ENCODE assay signal across 8 mouse cellular contexts in the genomic region with DNA sequence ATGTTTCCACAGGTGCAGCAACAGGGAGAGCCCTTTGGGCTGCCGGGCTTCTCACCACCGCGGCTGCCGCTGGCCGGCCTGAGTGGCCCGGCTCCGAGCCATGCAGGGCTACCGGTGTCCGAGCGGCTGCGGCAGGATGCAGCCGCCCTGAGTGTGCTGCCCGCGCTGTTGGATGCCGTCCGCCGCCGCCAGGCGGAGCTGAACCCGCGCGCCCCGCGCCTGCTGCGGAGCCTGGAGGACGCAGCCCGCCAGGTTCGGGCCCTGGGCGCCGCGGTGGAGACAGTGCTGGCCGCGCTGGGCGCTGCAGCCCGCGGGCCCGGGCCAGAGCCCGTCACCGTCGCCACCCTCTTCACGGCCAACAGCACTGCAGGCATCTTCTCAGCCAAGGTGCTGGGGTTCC. TPM values are rescaled to one million over a fixed set of nuclear protein-coding genes. Genes with fewer than 3 reads are reported as not detected.
A peak's percentile ranks its signal among the peaks of the same experiment; 100 is the strongest.
DNase-seq lines count a peak whose midpoint lies in the region; ATAC-seq and TF ChIP-seq lines count a peak whose summit lies in the region.

No protein-coding gene starts in this region.

- H3K27me3 ChIP-seq in hindbrain, embryonic 12.5 days = peaks cover 6% of the 10 kb centered on the region; the same call in 1 of the 2 replicates
- no peaks in the 10 kb centered on the region; the same call in 1 of the 2 replicates for H3K27me3 ChIP-seq in thymus, adult 2 months (ENCODE audit: control insufficient read depth, insufficient read depth, low read length)

- H3K4me3 ChIP-seq in hindbrain, embryonic 12.5 days = peak overlapping the region; percentile 29
- peak overlapping the region; percentile 35 for H3K4me3 ChIP-seq in thymus, adult 2 months (ENCODE audit: control insufficient read depth, insufficient read depth, low read length)

- ATAC-seq in hindbrain, embryonic 12.5 days (ENCODE audit: low FRiP score) = peak; percentile 36

- H3K27ac ChIP-seq in hindbrain, embryonic 12.5 days = no peak overlapping the region
- H3K27ac ChIP-seq in thymus, adult 2 months (ENCODE audit: control insufficient read depth, insufficient read depth, low read length) = no peak overlapping the region

- 1% methylated on average over 41 of the region's 41 CpGs for WGBS in hindbrain, embryonic 12.5 days
- WGBS in thymus, adult 2 months = 4% methylated on average over 41 of the region's 41 CpGs

- H3K4me2 ChIP-seq in hindbrain, embryonic 12.5 days (replicated peaks) = peak overlapping the region; percentile 56

- no peaks in the 10 kb centered on the region for H3K9me3 ChIP-seq in hindbrain, embryonic 12.5 days (replicated peaks)

- no peak for TF ChIP-seq POLR2A in thymus, adult 2 months (IDR thresholded peaks at IDR 0.05; ENCODE audit: control insufficient read depth, extremely low read depth, insufficient read depth, low read length, poor library complexity)

- peak overlapping the region; percentile 53 for H3K9ac ChIP-seq in hindbrain, embryonic 12.5 days

- no peaks in the 10 kb centered on the region for H3K36me3 ChIP-seq in hindbrain, embryonic 12.5 days
- no peaks in the 10 kb centered on the region for H3K36me3 ChIP-seq in thymus, adult 2 months (ENCODE audit: control insufficient read depth, insufficient read depth, low read length)

- TF ChIP-seq CTCF in thymus, adult 2 months (IDR thresholded peaks at IDR 0.05; ENCODE audit: borderline replicate concordance, control insufficient read depth, extremely low read depth, insufficient read depth, low read length, poor library complexity) = peak; percentile 92; the same call in 1 of the 2 replicates

- H3K4me1 ChIP-seq in hindbrain, embryonic 12.5 days = peaks cover 16% of the 10 kb centered on the region
- H3K4me1 ChIP-seq in thymus, adult 2 months (replicated peaks; ENCODE audit: control insufficient read depth, insufficient read depth, low read length) = peaks cover 17% of the 10 kb centered on the region

- DNase-seq in R1 (ENCODE audit: low read depth, low spot score) = peak; percentile 39
- peak; percentile 89 for DNase-seq in cerebellum, postnatal 25 days
- peak; percentile 52 for DNase-seq in gastrocnemius, adult 18-20 months (ENCODE audit: low spot score)
- DNase-seq in layer of hippocampus, postnatal 10 days (ENCODE audit: low spot score in 2 of 2) = peak; percentile 63 to 78
- DNase-seq in lung, postnatal 10 days = peak; percentile 81
- peak; percentile 58 for DNase-seq in ovary, adult 18-20 months (ENCODE audit: low spot score)
- DNase-seq in thymus, adult 2 months = peak; percentile 76

RNA-seq across cellular contexts. Expression of gene Ctf1, which starts 4.5 kb away (rescaled TPM):
- 10 to 100 TPM; 17.3 to 17.5 TPM for total RNA-seq in gastrocnemius, adult 18-20 months (2021)
- 10.2 and 12.4 TPM in 2 replicates for polyA plus RNA-seq in hindbrain, embryonic 12.5 days (2016; fragmentation: Nextera tagmentation; extraction: Ambion mirVana)
- 1 to 10 TPM; 4.3 to 5.3 TPM for total RNA-seq in layer of hippocampus, postnatal 10 days (2021)
- 15.8 and 16.3 TPM in 2 replicates for polyA plus RNA-seq in thymus, adult 2 months (2012; rRNA removed)

RNA-seq across cellular contexts. Expression of gene Bcl7c, which starts 8.3 kb away (rescaled TPM):
- total RNA-seq in gastrocnemius, adult 18-20 months (2021) = 10 to 100 TPM; 26.2 to 37.9 TPM
- polyA plus RNA-seq in hindbrain, embryonic 12.5 days (2016; fragmentation: Nextera tagmentation; extraction: Ambion mirVana) = 87.4 and 103 TPM in 2 replicates
- 10 to 100 TPM; 38.6 TPM for total RNA-seq in layer of hippocampus, postnatal 10 days (2021)
- polyA plus RNA-seq in thymus, adult 2 months (2012; rRNA removed) = 61.2 and 76.1 TPM in 2 replicates

RNA-seq across cellular contexts. Expression of gene Ctf2, which starts 15.0 kb away (rescaled TPM):
- not detected for total RNA-seq in gastrocnemius, adult 18-20 months (2021)
- polyA plus RNA-seq in hindbrain, embryonic 12.5 days (2016; fragmentation: Nextera tagmentation; extraction: Ambion mirVana) = 0.21 TPM in 1 of 2 replicates, not detected in the other
- total RNA-seq in layer of hippocampus, postnatal 10 days (2021) = not detected
- not detected in 2 replicates for polyA plus RNA-seq in thymus, adult 2 months (2012; rRNA removed)

RNA-seq across cellular contexts. Expression of gene Fbxl19, which starts 27.4 kb away (rescaled TPM):
- total RNA-seq in gastrocnemius, adult 18-20 months (2021) = 1 to 10 TPM; 1.4 to 1.7 TPM
- 10.7 and 11.4 TPM in 2 replicates for polyA plus RNA-seq in hindbrain, embryonic 12.5 days (2016; fragmentation: Nextera tagmentation; extraction: Ambion mirVana)
- 10 to 100 TPM; 86.8 to 92.2 TPM for total RNA-seq in layer of hippocampus, postnatal 10 days (2021)
- 38.9 and 43.7 TPM in 2 replicates for polyA plus RNA-seq in thymus, adult 2 months (2012; rRNA removed)

RNA-seq across cellular contexts. Expression of gene Orai3, which starts 52.6 kb away (rescaled TPM):
- total RNA-seq in gastrocnemius, adult 18-20 months (2021) = 10 to 100 TPM; 11.4 TPM
- 9.6 and 10.0 TPM in 2 replicates for polyA plus RNA-seq in hindbrain, embryonic 12.5 days (2016; fragmentation: Nextera tagmentation; extraction: Ambion mirVana)
- 10 to 100 TPM; 18.5 to 19.1 TPM for total RNA-seq in layer of hippocampus, postnatal 10 days (2021)
- 23.8 and 27.0 TPM in 2 replicates for polyA plus RNA-seq in thymus, adult 2 months (2012; rRNA removed)

Comparison
In these comparisons a context has a peak if more than half of its experiments do, and no peak if none do; other contexts are left out.
1. DNase-seq: peak in every context shown above with its lines; median percentile 89 in cerebellum, postnatal 25 days; 81 in lung, postnatal 10 days; 76 in thymus, adult 2 months; 70 in layer of hippocampus, postnatal 10 days; 58 in ovary, adult 18-20 months; 52 in gastrocnemius, adult 18-20 months; 39 in R1.